Mouse (Mus musculus) brown adipose tissue, adult 24 weeks (tissue): ENCODE measurements around the gene Acsf2. TPM values are rescaled to one million over a fixed set of nuclear protein-coding genes. Genes with fewer than 3 reads are reported as not detected.

ENCODE experiments used
- H3K27ac ChIP-seq: fragments of 200-500 bp; replicated peaks from 2 replicates; pipeline ENCODE4 v1.5.1; 2012; ENCODE audit warnings: low read depth, mild to moderate bottlenecking, low read length
- H3K4me1 ChIP-seq: fragments of 200-500 bp; 2 replicates; pipeline ENCODE4 v1.6.1; 2012; ENCODE audit warnings: low read length, mixed read lengths; ENCODE audit not compliant: control insufficient read depth, insufficient read depth, insufficient read length
- H3K4me3 ChIP-seq: fragments of 200-500 bp; 2 replicates; pipeline ENCODE4 v1.5.1; 2012; ENCODE audit warnings: low read depth, mild to moderate bottlenecking, low read length, moderate library complexity; ENCODE audit not compliant: insufficient read depth
- polyA plus RNA-seq: library from polyadenylated mRNA; stranded (reverse); fragments of >200 nt; gene quantifications from 2 replicates; pipeline ENCODE4 v1.2.4, GENCODE M21; 2012; ENCODE audit not compliant: missing spikeins, insufficient read depth, insufficient read length

Gene Acsf2
- polyA plus RNA-seq, 1 experiment = 94.2 TPM

DNA sequence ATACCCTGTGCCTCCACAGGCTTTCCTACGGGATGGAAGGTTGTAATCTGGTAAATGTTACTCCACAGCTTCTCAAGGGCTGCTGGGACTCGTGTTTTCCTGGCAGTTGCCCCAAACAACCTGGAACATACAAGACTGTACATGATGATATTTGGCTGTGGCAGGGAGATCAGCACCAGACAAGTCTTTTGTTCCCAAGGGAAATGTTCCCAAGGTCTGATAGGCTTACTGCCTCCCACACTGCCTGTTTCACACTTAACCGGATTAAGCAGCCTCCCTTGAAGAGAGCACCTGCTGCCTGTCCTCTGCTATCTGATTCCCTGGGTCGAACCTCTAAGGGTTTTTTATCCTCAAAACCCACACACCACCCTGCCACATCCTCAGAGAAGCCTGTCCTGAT lies 13.8 kb upstream of the Acsf2 start:
- H3K27ac ChIP-seq = no peak overlapping the region
- no peaks in the 10 kb centered on the region for H3K4me1 ChIP-seq
- no peak overlapping the region for H3K4me3 ChIP-seq

DNA sequence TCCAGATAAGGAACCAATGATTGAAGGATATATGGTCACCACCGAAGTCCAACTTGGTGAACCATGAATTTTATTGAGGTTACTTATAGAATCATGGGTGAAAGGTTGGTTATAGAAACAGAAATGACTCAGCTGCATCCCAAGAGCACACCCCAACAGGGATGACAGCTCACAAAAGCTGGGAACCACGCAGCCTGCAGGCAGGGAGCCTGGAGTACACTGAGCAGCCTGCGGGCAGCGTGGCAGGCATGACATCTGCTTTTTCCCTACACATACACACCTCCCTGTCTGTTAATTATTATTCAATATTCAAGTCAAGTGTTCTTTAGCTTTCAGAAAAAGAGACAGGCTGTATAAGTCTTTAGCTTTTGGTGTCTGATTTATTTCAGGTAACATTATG lies 12.9 kb upstream of the Acsf2 start:
- Histone ChIP-seq H3K27ac (no peak overlapping the region), H3K4me3 (no peak overlapping the region), H3K4me1 (no peaks in the 10 kb centered on the region)

DNA sequence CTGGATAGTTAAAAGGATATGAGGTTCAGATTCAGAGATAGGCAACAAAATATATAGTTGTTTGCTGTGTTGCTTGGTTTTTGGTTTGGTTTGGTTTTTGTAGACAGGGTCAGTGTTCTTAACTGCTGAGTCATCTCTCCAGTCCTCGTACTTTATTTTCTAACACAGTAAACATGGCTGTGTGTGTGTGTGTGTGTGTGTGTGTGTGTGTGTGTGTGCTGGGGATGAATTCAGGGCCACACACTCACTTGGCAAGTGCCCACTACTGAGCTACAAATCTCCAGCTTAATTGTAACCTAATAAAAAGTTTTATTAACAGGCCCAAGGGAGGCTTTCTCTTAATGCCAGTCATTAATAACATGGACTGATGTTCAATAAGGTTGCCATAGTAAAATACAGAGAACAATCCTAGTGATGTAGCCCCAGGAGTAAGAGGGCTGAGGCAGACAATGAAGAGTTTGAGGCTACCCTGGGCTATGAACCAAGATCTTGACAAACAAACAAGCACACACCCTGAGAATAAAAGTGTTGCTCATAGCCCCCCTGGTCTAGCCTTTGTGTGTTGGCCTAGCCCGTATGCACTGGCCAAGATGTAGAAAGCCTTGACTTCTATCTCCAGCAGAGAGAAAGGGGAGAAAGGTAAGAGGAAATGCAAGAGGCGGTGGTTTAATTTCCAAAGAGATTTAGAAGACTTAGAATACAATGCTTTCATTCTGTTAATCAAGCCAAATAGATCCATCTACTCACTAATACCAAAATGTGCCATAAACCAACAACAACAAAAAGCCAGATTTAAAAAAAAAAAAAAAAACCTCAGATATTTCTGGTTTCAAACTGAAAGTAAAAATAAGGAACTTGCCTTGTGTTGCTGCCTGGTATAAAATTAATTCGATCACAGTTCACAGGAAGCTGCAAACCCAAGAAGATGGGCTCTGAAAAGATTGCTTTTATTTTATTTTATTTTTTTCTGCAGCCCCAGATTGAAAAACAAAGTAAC lies 9.4 kb upstream of the Acsf2 start:
- H3K4me3 ChIP-seq = no peak overlapping the region
- H3K4me1 ChIP-seq = no peaks in the 10 kb centered on the region
- H3K27ac ChIP-seq = peak overlapping the region; percentile 78

DNA sequence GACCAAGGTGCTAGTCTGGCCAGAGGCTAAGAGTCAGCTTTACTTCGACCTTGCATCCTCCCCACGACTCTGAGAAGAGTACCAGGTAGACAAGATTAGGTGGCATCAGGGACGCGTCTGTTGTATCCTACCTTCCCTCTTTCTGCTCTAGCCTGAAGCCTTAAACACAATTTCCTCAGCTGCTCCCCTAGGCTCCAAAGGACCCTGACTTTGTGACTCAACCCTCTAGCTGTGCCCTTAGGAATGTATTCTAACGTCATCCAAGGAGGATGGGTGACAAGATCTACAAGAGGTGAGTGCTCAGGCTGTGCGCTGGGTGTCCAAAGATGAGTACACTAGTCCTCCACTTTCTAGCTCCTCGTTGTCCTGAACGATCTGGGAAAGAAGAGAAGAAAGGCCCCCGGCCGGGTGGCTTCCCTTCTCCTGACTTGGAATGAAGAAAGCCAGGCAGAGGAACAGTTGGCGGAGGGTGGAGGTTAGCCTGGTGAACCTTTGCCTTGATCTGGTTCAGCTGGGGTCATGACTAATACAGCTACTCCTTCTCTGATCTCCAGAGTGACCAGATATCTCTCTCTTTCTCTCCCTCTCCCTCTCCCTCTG lies 785 bp upstream of the Acsf2 start:
- H3K4me3 ChIP-seq = peak overlapping the region; percentile 51
- peaks cover 14% of the 10 kb centered on the region for H3K4me1 ChIP-seq
- peak overlapping the region; percentile 56 for H3K27ac ChIP-seq

DNA sequence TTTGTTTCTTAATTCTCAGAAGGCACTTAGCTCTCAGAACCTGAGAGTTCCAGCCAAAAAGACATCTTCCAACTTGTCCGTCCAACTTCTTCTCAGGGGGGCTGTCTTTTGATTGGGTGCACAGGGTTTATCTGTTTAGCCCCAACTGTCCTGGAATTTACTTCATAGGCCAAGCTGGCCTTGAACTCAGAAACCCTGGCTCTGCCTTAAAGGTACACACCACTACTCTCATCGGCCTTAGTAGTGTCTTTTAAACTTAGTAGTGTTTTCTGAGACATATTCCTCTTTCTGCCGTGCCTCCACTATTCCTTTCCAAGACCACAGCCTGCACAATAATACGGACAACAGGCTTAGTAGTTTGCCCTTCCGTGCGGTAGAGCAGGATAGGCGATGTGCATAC lies 1.2 kb downstream of the Acsf2 start:
- Histone ChIP-seq H3K4me1 (peaks cover 14% of the 10 kb centered on the region), H3K27ac (0 out of 2 replicates have a peak overlapping the region, but pooled peaks have one; percentile 15), H3K4me3 (peak overlapping the region; percentile 74)

DNA sequence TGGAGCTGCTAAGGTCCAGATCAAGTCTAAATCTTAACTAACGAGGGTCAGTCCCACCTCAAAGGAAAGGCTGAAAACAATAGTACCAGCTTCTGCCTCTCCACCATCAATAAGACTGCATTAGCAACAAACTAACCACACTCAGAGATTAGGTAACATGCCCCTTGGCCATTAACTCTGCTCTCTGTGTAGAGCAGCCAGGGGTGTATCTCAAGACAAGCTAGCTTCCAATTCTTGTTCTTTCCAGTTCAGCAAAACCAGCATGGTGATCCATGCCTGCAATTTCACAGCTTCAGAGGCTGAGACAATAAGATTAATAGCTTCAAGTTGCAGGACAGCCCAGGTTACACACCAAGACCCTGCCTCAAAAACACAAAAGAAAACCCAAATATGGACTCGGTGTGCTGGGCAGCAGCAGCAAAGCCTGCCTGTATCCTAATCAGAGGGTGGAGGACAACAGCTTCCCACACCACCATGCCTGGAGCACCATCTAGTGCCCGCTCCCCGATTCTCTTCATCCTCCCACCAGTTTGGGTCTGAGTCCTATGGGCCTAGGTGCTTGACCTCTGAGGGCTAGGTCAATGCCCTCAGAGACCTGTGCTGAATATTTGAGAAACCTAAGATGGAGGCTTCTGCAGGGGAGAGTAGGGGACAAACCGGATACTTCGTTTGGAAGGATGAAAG lies 3.1 kb downstream of the Acsf2 start:
- no peak overlapping the region for H3K4me3 ChIP-seq
- H3K4me1 ChIP-seq = peaks cover 14% of the 10 kb centered on the region
- no peak overlapping the region for H3K27ac ChIP-seq

DNA sequence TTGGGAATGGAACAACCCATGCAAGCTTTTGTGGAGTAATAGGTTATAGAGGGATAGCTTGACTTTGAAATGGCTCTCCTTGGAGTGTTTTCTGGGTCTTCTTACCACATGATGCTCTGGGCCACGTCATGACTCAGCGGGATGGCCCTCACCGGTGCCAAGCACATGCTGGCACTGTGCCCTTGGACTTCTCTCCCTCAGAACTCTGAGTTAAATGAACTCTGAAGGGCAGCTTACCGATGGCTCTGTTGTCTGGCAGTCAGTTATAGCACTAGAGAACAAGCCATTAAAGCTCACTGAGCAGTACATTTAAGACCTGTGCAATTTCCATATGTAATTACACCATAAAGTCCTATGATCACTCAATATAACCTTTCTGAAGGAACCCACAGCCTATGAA lies 4.4 kb downstream of the Acsf2 start:
- H3K4me1 ChIP-seq = peaks cover 13% of the 10 kb centered on the region
- no peak overlapping the region for H3K4me3 ChIP-seq
- H3K27ac ChIP-seq = no peak overlapping the region

DNA sequence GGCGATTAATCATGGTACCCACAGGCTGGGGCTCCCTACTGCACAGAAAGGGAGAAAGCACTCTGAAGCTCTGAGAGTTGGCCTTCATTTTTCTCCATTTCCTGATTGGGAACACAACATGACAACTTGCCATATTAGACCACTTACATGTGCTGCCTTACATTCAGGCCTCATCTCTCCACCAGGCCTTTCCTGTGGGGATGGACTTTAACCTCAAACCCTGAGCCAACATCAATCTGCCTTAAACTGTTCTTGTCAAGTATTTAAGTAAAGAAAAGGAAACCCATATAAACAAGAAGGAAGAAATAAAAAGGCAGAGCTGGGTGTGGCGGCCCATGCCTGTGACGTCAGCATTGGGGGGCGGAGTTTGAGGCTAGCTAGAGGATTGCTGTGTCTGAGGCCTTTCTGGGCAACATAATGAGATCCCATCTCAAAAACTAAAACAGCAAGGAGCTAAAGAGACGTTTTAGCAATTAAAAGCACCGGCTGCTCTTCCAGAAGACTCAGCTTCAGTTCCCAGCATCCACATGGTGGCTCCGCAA lies 5.3 kb downstream of the Acsf2 start:
- H3K27ac ChIP-seq = no peak overlapping the region

DNA sequence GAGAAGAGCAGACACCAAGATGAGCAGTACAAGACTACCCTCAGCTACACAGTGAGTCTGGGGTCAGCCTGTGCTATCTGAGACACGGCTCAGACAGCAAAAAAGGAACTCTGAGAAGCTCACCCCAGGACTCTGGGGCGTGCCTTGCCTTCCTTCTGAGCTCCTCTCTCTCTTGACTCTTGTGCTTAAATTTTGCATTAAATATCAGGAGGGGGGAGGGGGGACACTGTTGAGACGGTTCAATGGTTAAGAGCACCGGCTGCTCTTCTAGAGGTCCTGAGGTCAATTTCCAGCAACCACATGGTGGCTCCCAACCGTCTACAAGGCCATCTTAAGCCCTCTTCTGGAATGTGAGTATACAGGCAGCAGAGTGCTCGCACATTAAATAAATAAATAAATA lies 14.2 kb downstream of the Acsf2 start:
- Histone ChIP-seq H3K4me3 (no peak overlapping the region), H3K4me1 (peaks cover 24% of the 10 kb centered on the region), H3K27ac (no peak overlapping the region)

More for the DNA sequence above, 5.3 kb downstream of the Acsf2 start:
- Histone ChIP-seq H3K4me1 (peaks cover 18% of the 10 kb centered on the region), H3K4me3 (no peak overlapping the region)

DNA sequence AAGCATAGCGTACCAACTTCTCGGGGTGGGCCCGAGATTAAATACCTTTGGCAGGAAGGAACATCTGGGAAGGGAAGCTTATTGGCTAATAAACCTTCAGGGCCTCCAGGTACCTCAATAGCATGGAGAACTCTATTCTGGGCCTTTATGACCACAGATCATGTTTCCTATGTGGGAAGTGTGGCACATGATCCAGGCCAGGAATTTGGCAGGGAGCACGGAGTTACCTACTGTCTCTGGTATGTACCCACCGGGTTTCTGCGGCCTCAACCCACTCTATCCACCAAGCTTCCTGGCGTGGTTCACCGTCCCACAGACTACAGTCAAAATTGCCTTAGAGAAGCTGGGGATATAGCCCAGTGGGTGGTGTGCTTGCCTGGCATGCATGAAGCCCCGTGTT lies 16.6 kb downstream of the Acsf2 start:
- Histone ChIP-seq H3K4me1 (peaks cover 4% of the 10 kb centered on the region; the same call in 1 of the 2 replicates), H3K4me3 (no peak overlapping the region), H3K27ac (no peak overlapping the region)

DNA sequence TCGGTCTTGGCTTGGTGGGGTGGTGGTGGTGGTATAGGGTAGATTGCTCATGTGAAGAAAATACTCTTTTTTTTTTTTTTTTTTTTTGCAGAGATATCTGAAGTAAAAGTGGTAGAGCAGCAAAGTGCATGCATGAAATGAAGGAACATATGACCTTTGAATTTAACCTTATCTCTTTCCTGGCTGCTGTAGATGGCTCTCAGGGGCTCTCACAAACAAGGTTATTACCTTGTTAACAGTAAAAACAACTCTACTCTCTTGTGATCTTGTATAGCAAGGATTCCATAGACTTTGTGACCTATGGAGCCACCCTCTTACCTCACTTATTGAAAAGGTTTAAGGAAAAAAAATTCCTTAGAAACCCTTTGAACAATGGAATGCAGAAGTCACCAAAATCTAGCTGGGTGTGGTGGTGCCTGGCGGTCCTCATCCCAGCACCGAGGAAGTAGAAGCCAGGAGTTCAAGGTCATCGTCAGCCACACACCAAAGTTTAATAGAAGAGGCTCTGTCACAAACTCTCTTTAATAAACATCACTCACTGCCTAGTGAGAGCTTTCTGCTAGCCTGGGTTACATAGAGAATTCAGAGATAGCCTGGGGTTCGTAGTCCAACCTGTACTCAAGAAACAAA lies 21.4 kb downstream of the Acsf2 start:
- peaks cover 3% of the 10 kb centered on the region; the same call in 1 of the 2 replicates for H3K4me1 ChIP-seq
- no peak overlapping the region for H3K4me3 ChIP-seq
- no peak overlapping the region for H3K27ac ChIP-seq

DNA sequence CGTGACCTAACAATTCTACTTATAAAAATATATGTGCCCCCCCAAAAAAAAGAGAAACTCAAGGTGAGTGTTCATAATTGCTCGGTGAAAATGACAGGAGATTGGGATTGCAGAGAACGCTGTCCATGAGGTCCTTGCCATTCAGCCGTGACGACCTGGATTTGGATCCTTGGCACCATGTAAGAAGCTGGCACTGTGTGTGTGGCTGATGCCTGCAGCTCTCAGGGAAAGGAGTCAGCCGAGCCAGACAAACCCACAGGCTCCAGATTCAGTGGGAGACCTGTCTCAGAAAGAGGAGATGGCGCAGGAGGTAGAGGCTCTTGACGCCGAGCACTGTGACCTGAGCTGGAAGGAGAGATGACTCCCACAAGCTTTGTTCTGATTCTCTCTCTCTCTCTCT lies 25.3 kb downstream of the Acsf2 start:
- Histone ChIP-seq H3K4me3 (no peak overlapping the region), H3K4me1 (peaks cover 5% of the 10 kb centered on the region; the same call in 1 of the 2 replicates), H3K27ac (no peak overlapping the region)

DNA sequence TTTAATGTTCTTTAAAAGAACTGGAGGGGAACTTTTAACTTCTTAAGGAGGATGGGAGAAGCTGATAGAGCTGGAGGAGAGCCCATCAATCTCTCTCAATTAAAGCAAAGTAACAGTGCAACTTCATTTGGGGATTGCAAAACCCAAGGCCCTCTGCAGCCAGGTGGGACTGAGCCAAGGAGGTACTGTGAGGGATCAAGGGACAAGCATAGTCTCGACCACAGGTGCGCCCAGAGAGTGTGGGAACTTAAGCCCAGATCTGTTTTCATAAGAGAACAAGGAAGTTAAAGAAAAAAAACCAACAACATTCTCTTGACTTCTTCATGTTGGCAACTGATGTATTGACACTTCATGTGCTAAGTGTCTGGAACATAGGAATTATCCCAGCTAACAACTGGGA lies 26.6 kb downstream of the Acsf2 start:
- no peak overlapping the region for H3K27ac ChIP-seq
- H3K4me3 ChIP-seq = no peak overlapping the region
- H3K4me1 ChIP-seq = peaks cover 10% of the 10 kb centered on the region

DNA sequence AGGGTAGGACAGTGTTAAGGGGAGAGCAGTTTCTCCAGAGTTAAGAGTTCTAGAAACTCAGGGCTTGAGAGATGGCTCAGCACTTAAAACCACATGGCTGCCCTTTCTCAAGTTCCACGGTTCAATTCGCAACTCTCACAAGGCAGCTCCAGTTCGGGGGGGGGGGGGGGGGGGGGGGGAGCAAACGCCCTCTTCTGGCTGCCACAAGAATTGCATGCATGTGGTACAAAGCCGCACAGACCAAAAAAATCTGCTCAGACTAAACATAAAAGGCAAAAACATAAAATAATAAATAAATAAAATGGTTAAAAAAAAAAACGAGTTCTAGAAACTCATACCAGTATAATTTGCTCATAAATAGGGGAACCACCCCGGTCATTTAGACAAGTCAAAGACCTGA lies 27.1 kb downstream of the Acsf2 start:
- H3K4me1 ChIP-seq = peaks cover 10% of the 10 kb centered on the region

DNA sequence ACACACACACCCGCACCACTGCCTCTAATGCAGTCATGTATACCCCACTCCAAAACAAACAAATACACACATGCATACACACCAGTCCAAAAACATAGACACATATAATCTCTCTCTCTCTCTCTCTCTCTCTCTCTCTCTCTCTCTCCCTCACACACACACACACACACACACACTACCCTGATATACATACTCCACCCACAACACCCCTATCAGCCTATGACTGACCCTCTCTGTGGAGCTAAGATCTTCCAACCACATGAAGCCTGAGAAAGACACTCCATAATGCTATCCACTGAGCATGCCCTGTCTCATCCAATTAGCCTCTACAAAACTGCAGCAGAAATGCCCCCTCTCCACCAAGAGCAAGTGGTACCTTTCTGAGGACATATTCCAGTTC lies 29.8 kb downstream of the Acsf2 start:
- peaks cover 8% of the 10 kb centered on the region for H3K4me1 ChIP-seq
- no peak overlapping the region for H3K27ac ChIP-seq
- H3K4me3 ChIP-seq = no peak overlapping the region

More for the DNA sequence above, 27.1 kb downstream of the Acsf2 start:
- H3K4me3 ChIP-seq = no peak overlapping the region
- H3K27ac ChIP-seq = no peak overlapping the region
